Mouse (Mus musculus) mouse trophoblast stem cell (cell line): ENCODE measurements around the gene Tsc22d2.
"Not testable (repeated sequence)": the region's sequence is repeated elsewhere in the genome, so short reads cannot be mapped to it uniquely, and the experiment has no call there.

Experiments used
- in situ Hi-C, 2 experiments: fragments of 300-500 bp; cut with MseI, MboI; formaldehyde crosslinking; loops; 2 replicates in 1 of 2; 3 replicates in 1 of 2; pipeline ENCODE4 v1.15.1; 2025

Tsc22d2 gene

DNA sequence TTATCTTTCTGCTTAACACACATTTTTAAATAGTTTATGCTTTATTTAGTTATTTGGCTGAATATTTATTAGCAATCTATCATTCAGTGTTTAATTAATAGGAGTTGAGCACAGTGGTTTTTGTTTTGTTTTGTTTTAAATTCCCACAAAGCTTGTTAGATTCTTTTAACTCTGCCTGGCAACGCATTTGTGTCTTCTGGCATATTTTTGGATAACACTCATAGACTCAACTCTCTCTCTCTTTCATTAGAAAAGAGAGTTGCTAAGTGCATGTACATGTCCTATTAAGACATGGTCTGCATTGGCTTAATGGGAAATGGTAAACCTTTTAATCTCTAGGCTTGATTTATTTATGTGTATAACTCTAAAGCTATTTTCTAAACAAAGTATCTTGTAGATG is 14.3 kb downstream of the Tsc22d2 start:
- in situ Hi-C loops: no loop called here

DNA sequence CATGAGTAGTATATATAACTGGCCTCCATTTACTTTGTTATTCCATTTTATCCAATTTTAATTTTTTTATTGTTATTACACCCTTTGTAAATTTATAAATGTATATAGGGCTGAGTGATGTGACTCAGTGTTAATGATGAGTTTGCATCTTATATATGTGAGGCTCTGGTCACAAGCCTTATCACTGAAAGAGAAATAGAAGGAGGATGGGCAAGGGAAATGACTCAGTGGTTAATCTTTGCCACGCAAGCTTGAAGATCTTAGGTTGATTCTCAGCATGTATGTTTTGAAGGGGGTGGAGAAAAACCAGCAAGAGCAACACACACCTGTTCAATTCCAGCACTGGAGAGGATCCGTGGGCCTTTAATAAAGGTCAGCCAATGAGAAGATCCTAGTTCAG is 19.9 kb downstream of the Tsc22d2 start:
- in situ Hi-C loops: no loop called here

DNA sequence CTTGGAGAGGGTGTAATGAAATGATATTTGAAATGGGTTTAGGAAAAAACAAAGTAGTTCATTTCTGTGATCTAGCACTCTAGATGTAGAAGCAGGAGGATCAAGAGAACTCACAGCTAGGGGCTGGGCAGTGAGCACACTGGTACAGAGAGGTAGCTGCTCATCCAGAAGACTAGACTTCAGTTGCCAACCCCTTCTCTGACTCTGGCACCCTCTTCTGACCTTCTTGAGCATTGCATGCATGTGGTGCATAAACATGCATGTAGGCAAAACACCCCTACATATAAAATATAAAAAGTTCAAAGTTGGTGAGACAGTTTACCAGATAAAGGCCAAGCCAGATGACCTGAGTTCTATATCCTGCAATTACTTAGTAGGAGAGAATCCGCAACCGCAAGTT is 33.7 kb downstream of the Tsc22d2 start:
- in situ Hi-C loops: no loop called here

DNA sequence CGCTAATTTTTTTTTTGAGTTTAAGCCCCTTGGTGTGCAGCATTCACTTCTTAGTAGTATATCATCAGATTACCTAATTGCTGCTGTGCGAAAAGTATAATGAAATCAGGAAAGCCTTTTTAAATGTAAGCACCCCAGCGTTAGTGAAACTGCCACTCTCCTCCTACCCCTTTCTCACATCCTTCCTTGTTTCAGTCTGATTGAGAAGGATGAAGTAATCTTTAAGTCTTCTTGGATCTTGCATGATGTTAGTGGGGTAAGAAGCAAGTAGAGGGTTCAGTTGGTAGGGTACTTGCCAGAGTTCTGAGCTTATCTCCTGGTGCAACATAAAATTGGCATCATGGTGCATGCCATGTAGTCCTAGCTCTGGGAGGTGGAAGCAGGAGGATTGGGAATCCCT is 35.0 kb downstream of the Tsc22d2 start:
- in situ Hi-C loops: no loop called here

DNA sequence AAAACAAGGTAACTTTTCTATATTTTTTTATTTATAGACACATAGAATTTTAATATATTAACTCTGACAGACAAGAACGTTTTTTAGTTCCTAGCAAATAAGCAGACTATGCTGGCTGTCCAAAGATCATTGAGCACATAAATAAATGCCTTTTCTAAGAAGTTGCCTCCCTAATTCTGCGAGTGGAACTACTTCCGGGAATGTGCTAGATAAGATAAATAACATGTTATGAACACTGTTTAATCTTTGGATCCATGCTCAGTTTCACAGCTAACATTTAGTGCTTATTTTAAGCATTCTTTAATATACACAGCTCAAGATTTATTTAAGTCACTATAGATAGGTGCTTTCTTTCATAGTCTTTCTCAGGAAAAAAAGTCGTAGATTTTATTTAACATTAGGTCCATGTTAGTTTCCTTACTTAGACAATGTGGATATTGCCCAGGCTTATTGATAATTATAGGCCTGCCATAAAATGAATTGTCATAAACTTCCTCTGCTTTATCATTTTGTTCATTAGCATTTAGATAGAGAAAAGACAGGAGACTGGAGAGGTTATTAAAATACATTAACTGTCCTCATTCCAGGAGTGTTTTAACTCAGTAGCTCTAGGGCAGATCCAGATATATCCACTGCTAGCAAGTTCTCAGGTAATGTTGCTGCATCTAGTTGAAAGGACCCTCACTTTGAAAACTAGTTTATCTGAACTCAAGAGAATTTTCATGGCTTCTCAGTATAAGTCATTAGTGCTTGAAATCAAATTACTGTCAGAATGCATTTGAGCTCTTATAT is 40.1 kb downstream of the Tsc22d2 start:
- in situ Hi-C loops: no loop called here

DNA sequence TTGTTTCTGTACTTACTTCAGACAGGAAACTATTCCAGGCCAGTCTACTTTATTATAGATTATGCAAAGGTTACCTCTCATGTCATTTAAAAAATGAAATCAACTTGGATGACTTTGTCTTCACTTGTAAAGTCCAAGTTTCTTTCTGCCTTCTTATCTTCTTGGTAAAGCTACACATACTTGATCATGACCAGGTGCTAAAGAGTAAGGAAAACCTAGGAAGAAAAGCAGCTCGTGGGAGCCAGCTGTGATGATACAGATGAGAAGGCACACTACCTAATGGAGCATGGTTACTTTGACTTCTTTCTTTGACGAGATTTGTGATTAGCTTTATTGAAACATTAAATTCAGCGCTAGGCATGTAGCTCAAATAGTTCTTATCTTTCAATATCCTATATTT is 40.7 kb downstream of the Tsc22d2 start:
- in situ Hi-C loops: no loop called here

DNA sequence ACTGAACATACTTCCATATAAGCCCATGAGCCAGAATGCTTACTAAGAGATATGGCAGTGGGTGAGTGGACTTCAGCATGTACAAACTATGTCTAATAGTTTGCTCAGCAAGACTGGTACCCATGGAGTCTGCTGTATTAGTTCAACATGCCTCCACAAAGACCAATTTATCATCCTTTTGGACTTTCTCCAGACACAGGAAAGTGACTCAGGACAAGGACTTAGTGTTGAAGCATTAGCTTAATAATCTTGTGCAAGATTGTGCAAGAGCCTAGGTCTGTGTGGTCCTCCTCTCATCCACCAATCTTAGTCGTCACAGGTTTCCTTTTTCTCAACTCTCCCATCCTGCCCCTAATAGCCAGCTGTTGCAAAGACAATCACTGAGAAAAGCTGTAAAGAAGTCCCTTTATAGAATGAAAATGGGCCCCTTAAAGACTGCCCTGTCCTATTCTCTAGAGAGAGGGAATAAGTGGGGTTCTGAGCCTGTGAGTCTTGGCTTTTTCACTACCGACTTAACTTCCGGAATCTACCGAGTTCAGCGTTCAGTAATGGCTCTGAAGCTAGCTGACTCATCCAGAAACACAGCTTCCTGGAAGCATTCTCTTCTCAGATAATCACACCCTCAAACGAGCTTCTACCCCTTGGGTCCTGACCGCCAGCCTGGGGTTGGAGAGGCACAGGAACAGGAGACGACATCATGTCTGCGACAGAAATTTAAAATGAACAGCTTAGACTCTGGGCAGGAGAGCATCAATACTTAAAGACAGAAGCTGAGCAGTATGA is 55.3 kb downstream of the Tsc22d2 start:
- in situ Hi-C loops: no loop called here

DNA sequence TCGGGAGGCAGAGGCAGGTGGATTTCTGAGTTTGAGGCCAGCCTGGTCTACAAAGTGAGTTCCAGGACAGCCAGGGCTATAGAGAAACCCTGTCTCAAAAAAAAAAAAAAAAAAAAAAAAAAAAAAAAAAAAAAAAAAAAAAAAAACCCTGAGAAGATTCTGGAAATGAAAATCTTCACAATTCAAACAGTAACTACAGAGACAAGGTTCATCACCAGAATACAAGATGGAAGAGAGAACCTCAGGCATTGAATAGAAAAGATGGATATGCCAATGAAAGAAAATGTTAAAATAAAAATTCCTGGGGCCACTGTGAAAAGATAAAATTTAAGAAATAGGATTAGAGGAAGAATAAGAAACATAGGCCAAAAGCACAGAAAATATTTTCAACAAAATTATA is 60.8 kb downstream of the Tsc22d2 start:
- in situ Hi-C loops: not testable (repeated sequence)

DNA sequence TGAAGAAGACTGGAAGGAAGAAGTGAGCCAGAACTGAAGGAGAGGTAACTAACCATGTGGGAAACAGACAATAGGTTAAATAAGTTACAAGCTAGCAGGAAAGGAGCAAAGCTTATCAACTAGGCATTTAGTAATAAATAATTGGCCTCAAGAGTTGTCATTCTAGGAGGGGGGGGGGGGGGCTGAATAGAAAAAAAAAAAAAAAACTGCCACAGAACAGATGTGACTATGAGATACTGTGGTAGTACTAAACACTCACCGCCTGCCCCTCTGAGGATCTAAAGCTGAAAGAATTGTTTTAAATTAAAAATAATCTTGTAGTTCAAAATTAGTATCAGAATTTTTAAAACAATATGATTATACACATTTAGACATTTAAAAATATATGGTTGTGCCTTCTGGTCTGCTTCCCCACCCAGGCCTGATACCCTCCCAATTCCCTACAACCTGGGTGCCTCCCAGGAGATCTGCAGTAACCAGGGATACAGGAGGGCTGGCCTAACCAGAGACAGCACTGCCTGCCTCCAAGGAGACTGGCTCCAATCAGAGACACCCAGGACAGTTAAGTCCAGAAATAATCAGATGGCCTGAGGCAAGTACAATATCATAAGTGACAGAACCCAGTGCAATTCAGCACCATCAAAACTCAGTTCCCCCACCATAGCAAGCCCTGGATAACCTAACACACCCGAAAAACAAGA is 64.4 kb downstream of the Tsc22d2 start:
- in situ Hi-C loops: no loop called here

DNA sequence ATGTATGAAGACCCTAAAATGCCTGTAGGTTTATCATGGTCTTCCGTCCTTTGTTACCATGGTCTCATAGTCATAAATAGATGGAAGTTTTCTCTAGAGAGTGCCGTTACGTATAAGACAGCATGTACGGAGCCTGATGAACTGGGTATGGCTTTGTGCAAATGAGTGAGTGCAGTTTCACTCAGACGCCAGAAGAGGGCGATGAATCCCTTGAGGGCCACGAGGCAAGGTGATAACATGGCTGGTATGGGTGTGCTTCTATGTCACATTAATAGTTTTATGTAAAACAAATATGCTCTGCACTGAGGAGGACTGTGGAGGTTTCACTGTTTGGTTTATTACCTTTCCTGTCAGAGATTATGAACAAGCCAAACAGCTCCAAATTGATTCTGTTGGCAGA is 71.4 kb downstream of the Tsc22d2 start:
- in situ Hi-C loops: loop anchor here (5.0 to 10.0 kb wide), 2 partner anchors 321 to 324 kb away; no protein-coding TSS in a partner anchor

DNA sequence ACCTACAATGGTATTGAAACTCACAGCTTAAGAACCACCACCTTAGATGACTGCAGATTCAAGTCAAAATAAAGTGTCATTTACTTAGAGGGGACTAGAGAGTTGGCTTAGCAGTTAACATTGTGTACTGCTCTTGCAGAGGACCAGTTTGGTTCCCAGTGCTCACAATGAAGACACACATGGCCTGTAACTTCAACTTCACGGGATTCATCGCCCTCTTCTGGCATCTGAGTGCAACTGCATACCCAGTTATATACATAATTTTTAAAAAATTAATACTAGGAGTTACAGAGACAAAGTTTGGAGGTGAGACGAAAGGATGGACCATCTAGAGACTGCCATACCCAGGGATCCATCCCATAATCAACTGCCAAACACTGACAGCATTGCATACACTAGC is 72.6 kb downstream of the Tsc22d2 start:
- in situ Hi-C loops: loop anchor here (5.0 to 10.0 kb wide), 2 partner anchors 322 to 325 kb away; no protein-coding TSS in a partner anchor

DNA sequence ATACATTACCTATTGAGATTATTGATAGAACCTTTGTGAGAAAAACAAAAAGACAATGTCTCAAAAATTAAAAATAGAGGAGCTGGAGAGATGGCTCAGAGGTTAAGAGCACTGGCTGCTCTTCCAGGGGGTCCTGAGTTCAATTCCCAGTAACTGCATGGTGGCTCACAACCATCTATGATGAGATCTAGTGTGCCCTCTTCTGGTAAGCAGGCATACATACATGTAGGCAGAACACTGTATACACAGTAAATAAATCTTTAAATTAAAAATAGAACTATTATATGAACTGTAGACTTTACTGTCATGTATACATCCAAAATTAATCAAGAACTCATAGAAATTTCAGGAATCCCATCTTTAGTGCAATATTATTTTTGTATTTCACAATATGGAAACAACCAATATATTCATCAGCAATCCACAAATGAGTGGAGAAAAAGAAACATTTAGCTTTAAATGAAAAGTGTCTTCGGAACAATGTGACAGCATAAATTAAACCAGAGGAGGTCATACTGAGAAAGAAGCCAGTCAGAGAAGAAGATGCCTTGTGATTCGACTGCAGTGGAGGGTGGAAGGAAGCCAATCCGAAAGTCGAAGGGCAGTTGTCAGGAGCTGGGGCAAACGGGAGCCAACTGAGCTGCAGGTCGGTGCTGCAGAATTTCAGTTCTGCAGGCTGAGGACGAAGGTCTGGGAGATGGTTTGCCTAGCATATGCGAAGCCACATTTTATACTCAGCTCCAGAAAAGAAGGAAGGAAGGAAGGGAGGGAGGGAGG is 73.7 kb downstream of the Tsc22d2 start:
- in situ Hi-C loops: loop anchor here (5.0 to 10.0 kb wide), 2 partner anchors 323 to 326 kb away; no protein-coding TSS in a partner anchor

DNA sequence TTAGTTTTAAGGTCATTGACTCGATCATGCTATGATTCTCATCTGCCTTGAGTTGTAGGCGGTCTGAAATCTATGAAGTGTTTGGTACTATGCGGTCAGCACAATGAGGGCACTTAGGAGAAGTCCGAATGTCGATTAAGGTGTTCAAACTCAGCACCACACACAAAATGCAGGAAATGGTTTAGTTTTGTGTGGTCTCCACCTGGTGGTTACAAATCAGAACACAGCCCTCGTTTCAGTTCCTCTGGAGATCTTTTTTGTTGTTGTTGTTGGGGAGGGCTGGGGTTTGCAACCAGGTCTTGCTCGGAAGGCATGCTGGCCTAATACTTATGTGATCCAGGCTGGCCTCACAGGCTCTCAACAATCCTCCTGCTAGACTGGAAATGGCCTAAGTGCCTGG is 76.3 kb downstream of the Tsc22d2 start:
- in situ Hi-C loops: no loop called here

DNA sequence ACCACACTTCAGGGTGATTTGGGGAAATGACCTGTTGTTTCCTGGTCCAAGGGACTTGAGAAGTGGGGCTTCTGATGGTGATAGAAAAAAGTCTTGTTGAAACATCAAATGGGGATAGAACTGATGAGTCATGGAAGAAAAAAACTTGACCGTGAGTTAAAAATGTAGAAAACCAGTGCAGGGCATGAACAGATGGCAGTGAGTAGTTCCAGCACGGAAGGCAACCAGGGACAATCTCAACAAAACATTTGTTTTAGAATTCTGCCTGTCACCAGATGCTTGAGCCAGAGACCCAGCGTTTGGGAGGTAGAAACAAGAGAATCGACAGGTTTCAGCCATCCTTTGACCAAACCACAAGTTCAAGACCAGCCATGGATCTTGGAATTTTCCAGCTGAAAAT is 79.1 kb downstream of the Tsc22d2 start:
- in situ Hi-C loops: no loop called here

DNA sequence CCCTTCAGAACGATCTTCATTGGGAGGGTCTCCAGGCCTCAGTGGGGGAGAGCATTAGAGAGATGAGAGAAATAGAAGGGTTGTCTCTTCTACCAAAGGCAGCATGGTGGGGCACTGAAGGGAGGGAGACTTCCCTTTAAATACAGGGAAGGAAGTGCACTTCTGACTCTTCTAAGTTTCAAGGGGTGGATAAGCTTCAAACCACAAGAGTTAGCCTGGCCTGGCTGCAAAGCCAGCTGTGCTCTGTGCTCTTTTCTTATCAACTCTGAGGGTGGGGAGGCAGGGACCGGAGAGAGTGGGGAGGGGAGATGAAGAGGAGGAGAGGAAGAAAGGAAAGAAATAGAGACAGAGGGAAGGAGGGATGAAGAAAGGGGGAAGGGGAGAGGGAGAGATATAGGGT is 87.4 kb downstream of the Tsc22d2 start:
- in situ Hi-C loops: no loop called here

DNA sequence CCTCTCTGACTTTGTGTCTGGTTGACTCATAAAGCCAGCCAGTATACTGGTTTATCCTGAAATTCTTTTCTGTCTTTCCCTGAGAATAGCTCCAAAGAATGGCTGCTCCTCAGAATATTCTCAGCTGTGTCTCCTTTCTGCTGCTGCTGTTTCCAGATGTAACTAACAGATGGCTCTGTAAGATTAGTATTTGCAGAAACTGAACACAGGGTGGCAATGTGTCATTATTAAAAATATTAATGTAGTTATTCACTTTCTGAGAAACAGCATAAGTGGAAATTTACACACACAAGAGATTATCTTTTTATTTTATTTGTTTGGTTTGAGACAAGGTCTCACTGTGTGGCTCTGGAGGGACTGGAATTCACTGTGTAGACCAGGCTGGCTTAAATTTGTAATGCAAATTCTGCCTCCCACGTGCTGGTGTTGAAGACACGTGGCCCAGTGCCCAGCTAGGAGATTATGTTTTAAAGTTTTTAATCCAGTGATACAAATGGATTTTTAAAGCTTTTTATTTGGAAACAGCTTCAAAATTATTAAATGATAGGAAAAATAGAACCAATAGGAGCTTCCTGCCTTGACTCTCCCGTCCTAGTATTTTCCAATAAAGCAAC is 89.3 kb downstream of the Tsc22d2 start:
- in situ Hi-C loops: no loop called here

DNA sequence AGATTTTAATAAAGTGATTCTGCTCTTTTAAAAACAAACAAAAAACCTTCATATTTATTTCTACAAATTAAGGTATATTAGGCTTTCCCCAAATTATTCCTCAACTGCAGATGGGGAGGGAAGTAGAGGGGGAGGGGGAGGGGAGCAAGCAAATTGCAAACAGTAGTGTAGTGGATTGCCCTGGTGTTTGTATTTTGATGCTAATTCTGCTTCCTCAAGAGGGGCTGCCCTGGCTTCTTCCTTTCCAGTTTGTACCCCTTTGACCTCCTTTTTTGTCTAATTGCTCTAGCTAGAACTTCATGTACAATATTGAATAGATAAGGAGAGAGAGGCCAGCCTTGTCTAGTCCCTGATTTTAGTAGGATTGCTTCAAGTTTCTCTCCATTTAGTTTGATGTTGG is 90.2 kb downstream of the Tsc22d2 start:
- in situ Hi-C loops: no loop called here

DNA sequence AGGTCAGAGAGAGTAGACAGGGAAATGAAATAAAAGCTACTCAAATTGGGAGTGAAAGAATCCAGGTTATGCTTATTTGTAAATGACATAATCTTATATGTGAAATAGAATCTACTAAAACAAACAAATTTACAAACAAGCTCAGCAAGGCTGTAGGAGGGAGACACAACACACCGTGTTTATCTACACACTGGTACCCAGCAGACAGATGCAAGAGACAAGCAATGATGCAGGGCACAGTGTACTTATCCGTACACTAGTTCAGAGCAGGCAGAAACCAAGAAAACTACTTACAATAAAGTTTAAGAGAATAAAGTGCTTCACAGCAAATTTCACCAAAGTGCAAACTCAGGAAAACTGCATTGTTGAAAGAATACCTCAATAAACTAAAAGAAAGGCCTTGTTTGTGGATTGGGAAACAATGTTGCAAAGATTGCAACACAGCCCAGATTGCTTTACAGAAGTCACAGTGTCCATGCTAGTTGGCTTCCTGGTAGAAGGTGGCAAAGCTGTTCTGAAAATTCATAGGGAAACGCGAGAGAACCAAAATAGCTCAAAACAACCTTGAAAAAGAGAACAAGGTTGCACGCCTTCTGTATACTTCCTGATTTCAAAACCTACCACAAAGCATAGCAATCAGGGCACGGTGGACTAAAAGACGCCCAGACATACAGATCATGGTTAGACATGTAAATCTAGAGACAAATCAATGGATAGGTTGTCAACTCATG is 93.7 kb downstream of the Tsc22d2 start:
- in situ Hi-C loops: no loop called here

DNA sequence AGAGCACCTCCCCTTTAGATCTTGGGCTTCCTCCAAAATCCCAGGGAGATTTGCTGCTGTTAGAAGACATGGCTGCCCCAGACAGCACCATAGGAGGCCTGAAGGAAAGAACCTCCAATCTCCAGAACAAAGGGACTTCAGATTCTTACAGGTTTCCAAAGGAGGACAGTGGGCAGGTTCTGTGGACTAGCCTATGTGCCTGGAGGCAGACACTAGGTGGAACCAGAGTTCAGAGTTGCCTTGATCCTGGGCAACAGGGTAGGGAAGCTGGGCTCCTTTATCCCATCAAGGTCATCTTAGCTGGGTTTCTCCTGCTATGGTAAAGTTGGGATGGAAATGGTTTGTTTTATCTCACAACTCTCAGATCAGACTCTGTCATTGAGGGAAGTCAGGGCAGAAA is 97.1 kb downstream of the Tsc22d2 start:
- in situ Hi-C loops: no loop called here

DNA sequence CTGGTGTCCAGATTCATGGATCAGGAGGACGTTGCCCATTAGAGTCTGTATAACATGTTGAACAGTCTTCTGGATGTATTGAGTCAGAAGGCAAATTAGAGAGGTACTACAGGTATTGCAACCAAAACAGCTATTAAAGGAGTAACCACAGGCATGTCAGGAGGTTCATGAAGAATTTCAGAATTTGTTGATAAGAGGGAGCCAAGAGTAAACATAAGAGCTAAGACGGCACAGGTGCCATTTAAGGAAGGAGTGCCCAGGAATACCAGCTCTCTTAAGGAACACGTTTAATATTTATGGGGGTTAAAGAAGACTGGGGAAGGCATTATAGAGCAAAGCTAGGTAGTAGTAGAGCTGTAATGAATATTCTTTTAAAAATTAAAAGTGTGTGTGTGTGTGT is 98.2 kb downstream of the Tsc22d2 start:
- in situ Hi-C loops: no loop called here
